Mouse (Mus musculus) kidney, adult 8-10 months (tissue): ENCODE data around the gene Scarb2.
A peak's percentile ranks its signal among the peaks of the same experiment; 100 is the strongest.
"Not testable (repeated sequence)": the region's sequence is repeated elsewhere in the genome, so short reads cannot be mapped to it uniquely, and the experiment has no call there.

Source experiments
- DNase-seq, 2 experiments: peaks; one replicate each; pipeline ENCODE4 v3.0.0; 2022

Gene Scarb2

DNA sequence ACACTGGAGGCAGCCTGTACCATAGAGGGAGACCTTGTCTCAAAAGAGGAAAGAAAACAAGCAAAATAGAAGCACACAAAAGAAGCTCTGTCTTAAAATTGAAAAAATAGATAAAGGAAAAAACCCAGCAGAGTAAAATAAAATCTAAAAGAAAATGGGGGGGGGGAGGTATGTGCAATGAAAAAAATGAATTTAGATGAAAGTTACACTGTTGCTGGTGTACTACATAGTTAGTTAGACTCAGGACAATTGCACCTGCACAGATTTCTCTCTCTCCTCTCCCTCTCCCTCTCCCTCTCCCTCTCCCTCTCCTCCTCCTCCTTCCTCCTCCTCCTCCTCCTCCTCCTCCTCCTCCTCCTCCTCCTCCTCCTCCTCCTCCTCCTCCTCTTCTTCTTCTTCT, at the start of gene Scarb2:
TSS of gene Scarb2 (minus strand) at position 101 of the 400 bp plus-strand sequence.
- no peak for DNase-seq

GRCm38 (mm10) chr5:92555905-92556304, 49.3 kb upstream of the Scarb2 start:
- DNase-seq, result no peak

DNA sequence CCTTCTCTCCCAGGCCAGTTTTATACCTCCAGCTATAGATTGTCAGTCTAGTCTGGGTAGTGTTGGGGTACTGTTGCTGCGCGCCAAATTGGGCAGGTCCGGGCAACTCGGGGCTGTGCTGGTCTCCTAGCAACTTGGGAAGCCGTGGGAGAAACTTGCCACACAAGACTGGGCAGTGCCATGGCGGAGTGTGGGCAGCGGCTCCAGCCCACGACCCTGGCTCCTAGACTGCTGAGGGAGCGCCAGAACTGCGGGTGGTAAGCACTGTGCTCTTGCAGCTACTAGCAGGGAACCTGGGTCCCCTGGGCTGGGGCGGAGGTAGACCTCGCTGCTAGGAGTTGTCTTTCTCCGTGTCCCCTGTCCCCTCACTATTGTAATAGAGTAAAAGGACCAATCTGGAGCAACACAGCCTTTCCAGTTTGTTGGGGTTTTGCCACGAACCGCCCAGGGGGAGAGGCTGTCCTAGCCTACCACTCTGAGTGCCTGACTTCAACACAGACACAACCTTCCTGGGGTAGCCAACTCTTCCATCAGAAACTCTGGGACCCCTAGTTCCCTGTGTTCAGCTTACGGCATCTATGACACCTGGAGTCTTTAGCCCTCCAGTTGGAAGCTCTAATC, 48.4 kb upstream of the Scarb2 start, which contains the start of gene Fam47e:
TSS of gene Fam47e (plus strand) at position 179 of the 621 bp plus-strand sequence.
- DNase-seq, result peak in 1 of 2 experiments; percentile 10

DNA sequence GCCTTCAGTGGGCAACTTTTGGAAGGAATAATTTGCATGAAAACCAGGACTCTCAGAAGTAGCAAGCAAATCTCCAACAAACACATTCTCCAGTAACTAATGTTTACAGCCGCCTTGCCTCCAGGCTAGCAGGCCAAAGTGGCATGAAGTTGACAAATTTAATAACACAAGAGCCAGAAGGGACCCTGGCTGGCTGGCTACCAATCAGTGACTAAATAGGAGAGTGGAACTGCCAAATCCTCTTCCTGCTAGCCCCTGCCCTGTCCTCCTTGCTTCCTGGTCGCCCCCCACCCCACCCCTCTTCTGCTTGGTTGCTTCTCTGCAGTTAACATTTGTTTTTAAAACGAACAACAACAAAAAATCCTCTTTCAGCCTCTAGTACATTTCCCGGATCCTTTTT, 47.8 kb upstream of the Scarb2 start:
- DNase-seq, result no peak

DNA sequence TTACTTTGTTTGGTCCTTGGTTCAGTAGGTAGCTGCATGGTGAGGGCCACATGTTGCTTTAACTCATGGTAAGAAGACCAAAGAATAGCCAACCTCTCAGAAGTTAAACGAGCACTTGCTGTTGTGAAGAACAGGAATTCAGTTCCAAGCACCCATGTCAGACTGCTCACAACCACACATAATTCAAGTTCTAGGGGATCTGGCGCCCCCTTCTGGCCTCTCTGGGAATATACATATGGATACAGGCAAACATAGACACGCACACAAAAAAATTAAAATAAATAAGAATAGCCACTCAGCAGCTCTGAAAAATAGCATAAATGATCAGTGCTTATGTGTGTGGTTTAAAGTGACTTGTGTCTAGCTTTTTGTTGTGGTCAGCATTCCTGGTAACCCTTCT, 47.3 kb upstream of the Scarb2 start:
- DNase-seq, result peak in 1 of 2 experiments; percentile 16

GRCm38 (mm10) chr5:92552611-92553010, 46.0 kb upstream of the Scarb2 start:
- no peak for DNase-seq

DNA sequence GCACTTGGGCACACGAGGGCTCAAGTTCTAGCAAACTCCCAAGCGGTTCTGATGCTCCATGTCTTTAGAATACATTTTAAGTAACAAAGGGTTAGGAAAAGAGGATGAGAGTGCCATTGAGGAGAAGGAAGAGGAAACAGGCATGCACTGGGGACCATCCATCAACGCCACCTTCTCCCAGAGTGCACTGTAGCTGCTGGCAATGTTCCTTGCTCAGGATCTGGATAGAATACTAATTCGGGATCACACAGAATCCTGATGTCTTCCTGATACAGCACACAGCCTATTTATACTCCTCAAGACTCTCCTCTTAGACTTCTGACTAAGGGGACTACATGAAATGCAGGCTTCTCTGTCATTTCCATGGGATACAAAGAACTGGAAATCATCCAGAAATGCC, 33.1 kb upstream of the Scarb2 start:
- DNase-seq, result no peak

DNA sequence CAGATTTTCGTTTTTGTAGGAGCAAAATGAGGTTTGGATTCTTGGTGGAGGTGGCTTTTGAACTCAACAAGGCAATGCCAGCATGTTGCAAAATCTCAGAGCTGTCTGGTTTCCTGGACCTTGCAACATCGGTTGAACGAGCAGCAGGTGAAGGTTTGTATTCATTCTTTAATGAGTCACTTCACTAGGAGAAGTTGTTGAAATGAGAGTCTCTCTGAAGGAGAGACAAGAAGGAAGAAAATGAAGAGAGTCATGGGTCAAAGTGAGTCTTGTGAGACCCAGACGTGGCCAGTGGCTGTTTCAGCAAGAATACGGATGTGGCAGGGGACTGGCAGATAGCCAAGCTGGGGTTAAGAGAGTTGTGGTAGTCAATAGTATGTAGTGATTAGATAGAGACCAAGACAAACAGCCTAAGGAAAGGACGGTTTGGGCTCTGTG, 18.2 kb upstream of the Scarb2 start:
- peak; percentile 47 to 53 for DNase-seq

DNA sequence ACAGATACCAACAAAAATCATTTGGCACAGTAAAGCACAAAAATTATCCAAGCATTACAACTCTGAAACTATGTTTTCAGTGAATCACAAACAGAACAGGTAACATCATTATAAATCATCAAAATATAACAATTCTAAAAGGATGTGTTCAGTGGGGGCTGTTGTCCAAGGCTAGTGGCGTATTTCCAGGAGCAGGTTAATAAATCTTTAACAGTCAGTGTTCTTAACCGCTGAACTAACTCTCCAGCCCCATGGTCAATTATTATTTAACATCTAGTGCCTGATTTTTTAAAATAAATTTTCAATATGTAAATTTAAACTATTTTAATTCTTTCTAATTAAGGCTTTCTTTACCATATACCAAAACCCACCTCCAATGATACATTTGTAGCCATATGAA, 14.5 kb upstream of the Scarb2 start:
- not testable (repeated sequence) for DNase-seq

DNA sequence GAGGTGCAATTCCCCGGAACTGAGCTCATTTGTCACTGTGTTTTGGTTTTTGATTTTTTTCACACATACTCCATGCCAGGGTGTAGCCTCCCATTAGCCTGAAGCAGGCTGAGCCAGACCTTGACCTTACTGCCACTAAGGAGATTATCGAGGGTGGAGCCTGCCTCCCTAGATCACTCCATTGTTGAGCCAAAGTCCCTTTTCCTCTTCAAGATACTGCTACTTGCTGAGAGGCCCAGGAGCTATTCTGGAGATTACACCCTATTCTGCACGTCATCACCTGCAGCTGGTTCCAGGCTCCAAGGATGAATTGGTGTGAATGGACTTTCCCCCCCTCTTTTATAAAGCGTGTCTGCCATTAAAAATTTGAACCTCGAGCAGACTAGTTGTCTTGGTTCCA, 5.4 kb upstream of the Scarb2 start:
- DNase-seq, result no peak

- DNase-seq, result no peak
These were observed 4.6 kb upstream of the Scarb2 start for GRCm38 (mm10) chr5:92511256-92511655.

DNA sequence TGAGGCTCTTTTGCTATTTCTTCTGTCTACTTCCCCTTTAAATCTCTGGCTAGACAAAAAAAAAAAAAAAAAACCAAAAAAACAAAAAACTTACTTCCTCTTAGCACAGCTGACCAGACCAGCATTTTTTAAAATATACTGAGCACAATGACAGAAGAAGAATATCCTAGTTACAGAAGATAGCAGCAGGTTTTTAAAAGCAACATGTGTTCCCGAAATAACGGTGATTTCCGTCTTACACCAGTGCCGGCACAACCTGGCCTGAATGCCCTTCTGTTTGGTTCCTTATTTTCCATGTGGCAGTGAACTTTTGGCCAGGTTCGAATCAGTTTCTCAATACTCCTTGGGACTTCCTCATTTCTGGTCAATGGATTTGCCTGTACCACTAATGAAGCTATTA, 2.2 kb upstream of the Scarb2 start:
- no peak for DNase-seq

DNA sequence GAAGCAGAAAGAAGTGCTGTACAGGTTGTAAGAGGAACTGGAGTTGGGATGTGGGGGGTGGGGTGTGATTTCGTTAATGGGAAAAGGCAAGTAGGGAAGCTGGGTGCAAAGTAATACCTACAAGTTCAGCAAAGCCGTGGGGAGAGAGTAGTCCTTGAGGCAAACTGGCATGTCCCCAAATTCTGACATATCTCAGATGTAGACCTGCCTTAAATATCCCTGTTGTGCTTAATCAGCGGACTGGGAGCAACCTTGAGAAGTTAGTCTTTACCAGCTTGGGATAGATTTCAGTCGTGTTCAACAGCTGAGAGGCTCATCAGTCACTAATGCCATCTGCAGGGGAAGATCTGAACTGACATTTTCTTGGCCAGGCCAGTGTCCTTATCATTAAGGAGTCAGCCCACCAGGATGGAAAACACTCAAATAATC, 318 bp downstream of the Scarb2 start:
- peak; percentile 34 to 45 for DNase-seq

- DNase-seq, result peak; percentile 94 to 95
These were observed 1.2 kb downstream of the Scarb2 start for GRCm38 (mm10) chr5:92505402-92505865.

DNA sequence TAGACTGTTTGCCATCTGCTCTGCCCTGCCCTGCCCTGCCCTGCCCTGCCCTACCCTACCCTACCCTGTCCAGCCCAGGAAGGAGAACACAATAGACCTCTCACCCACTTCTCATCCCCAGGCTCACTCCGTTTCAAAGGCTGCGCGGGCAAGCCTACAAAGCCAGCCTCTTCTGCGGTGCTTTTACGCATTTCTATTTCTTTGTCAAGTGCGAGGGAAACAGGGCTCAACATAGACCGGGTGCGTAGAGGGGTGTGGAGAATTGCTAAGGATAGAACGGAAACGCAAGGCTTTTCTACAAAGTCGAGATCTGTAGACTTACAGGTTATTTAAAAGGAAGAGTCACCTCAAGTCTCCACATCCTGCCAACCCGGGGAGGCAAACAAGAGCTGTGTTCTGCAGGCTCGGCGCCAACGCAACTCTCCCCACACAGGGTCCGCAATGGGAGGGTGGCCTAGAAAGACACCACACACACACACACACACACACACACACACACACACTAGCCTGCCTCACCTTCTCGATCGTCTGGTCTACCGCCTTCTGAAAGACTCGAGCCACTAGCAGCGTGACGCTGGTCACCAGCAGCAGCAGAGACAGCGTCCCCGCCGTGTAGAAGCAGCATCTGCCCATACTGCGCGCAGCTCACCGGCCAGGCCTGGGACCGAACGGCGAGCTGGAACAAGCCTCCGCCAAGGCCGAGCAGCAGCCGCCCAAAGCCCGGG, 1.8 kb downstream of the Scarb2 start:
- no peak for DNase-seq

GRCm38 (mm10) chr5:92503856-92504618, 2.6 kb downstream of the Scarb2 start:
- no peak for DNase-seq

GRCm38 (mm10) chr5:92503356-92503847, 3.2 kb downstream of the Scarb2 start:
- no peak for DNase-seq

- DNase-seq, result no peak
These were observed 7.3 kb downstream of the Scarb2 start for GRCm38 (mm10) chr5:92499378-92499777.

DNA sequence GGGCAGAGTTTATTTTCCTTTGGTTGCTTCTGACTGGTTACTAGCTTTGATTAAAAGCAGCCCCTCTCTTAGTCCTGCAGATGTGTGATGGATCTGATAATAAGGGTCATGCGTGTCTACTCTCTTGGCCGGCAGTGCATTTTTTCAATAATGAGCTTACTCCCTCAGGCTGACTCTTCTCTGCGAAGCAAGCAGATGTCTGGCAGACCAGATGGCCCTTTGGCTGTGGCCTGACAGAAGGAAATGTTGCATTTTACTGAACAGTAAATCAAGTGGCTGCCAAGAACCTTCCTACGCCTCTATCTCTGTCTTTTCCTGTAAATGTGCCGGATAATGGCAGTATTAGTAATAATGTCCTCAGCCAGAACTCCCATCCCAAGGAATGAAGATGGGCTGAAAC, 8.0 kb downstream of the Scarb2 start:
- peak in 1 of 2 experiments; percentile 41 for DNase-seq

DNA sequence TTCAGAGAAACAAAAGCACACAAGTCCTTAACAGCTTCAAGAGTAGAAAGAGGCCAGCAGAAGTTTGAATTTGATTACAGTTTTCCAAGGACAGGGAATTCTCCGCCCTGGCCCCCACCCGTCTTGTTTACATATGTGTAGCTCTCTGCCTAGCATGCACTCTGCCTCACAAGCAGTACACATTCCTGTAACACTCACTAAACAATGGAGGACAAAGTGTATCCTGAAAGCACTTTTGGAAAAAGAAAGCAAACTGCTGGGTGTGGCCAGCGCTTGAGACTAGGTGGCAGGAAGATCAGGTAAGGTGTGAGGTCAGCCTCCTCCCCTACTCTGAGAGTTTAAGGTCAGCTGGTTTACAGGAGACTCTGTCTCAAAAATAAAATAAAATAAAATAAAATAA, 8.4 kb downstream of the Scarb2 start:
- no peak for DNase-seq

GRCm38 (mm10) chr5:92495771-92496409, 10.7 kb downstream of the Scarb2 start:
- no peak for DNase-seq

GRCm38 (mm10) chr5:92495291-92495690, 11.3 kb downstream of the Scarb2 start:
- no peak for DNase-seq

- no peak for DNase-seq
These were observed 13.2 kb downstream of the Scarb2 start for GRCm38 (mm10) chr5:92493423-92493822.
